Mouse (Mus musculus) myocyte (in vitro differentiated cells): ENCODE data around the gene Olfr1274-ps. TPM values are rescaled to one million over a fixed set of nuclear protein-coding genes. Genes with fewer than 3 reads are reported as not detected.
"Not testable (repeated sequence)": the region's sequence is repeated elsewhere in the genome, so short reads cannot be mapped to it uniquely, and the experiment has no call there.

Source experiments
- H3K27me3 ChIP-seq: one replicate; pipeline ENCODE4 v1.6.1; 2011; ENCODE audit not compliant: control insufficient read depth, insufficient read depth, insufficient read length
- H3K36me3 ChIP-seq: one replicate; pipeline ENCODE4 v1.6.1; 2011; ENCODE audit not compliant: control insufficient read depth, insufficient read depth
- H3K4me2 ChIP-seq: one replicate; pipeline ENCODE4 v1.6.1; 2011; ENCODE audit warnings: low read depth, control low read depth
- H3K4me3 ChIP-seq: one replicate; pipeline ENCODE4 v1.5.1; 2011; ENCODE audit warnings: mild to moderate bottlenecking, control low read depth, moderate library complexity
- H3K79me2 ChIP-seq: one replicate; pipeline ENCODE4 v1.6.1; 2011; ENCODE audit not compliant: control insufficient read depth, insufficient read depth
- H3ac ChIP-seq: one replicate; pipeline ENCODE4 v1.6.1; 2011; ENCODE audit not compliant: control insufficient read depth, insufficient read length
- polyA plus RNA-seq: library from polyadenylated mRNA; unstranded; fragments of >200 nt; fragmentation: generic; extraction: Trizol; gene quantifications from one replicate; pipeline ENCODE4 v1.2.1, GENCODE M21; 2012; ENCODE audit warnings: missing spikeins

The Olfr1274-ps gene
- polyA plus RNA-seq = not detected

- not testable (repeated sequence) for H3K27me3 ChIP-seq, H3K4me2 ChIP-seq, H3K4me3 ChIP-seq, H3ac ChIP-seq, H3K79me2 ChIP-seq, H3K36me3 ChIP-seq
Observed at GRCm38 (mm10) chr2:90398633-90399107, at the start of gene Olfr1274-ps. TSS of gene Olfr1274-ps (plus strand) at chr2:90398683.

- H3K79me2 ChIP-seq, H3K27me3 ChIP-seq, H3K36me3 ChIP-seq, H3K4me3 ChIP-seq, H3K4me2 ChIP-seq, H3ac ChIP-seq: not testable (repeated sequence)
Observed at GRCm38 (mm10) chr2:90351047-90351446, 47.4 kb upstream of the Olfr1274-ps start.

- not testable (repeated sequence) for H3ac ChIP-seq, H3K4me3 ChIP-seq, H3K4me2 ChIP-seq, H3K79me2 ChIP-seq, H3K36me3 ChIP-seq, H3K27me3 ChIP-seq
Observed at GRCm38 (mm10) chr2:90351540-90351939, 46.9 kb upstream of the Olfr1274-ps start.

GRCm38 (mm10) chr2:90359229-90359628, 39.3 kb upstream of the Olfr1274-ps start:
- not testable (repeated sequence) for H3K4me2 ChIP-seq, H3K79me2 ChIP-seq, H3K4me3 ChIP-seq, H3K27me3 ChIP-seq, H3ac ChIP-seq, H3K36me3 ChIP-seq

DNA sequence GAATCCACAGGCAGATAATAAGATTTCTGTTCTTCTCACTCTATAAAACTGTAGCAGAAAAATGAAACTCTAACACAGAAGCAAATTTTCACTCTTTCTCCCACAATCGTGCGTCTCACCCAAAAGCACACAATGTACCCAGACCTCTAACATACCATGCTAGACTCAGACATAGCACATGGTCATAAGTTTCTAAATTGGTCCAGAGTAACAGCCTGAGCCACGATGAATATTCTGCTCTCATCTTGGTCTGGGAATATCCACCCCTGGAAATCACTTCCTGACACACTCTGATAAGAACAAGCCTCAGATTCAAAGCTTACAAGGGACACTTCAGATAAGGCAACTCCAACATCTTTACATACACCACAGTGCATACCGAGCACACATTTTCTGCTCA, 38.3 kb upstream of the Olfr1274-ps start:
- not testable (repeated sequence) for H3ac ChIP-seq, H3K36me3 ChIP-seq, H3K4me3 ChIP-seq, H3K27me3 ChIP-seq, H3K79me2 ChIP-seq, H3K4me2 ChIP-seq

GRCm38 (mm10) chr2:90414110-90414821, 15.8 kb downstream of the Olfr1274-ps start:
- not testable (repeated sequence) for H3K4me3 ChIP-seq, H3K36me3 ChIP-seq, H3K27me3 ChIP-seq, H3K4me2 ChIP-seq, H3K79me2 ChIP-seq, H3ac ChIP-seq

DNA sequence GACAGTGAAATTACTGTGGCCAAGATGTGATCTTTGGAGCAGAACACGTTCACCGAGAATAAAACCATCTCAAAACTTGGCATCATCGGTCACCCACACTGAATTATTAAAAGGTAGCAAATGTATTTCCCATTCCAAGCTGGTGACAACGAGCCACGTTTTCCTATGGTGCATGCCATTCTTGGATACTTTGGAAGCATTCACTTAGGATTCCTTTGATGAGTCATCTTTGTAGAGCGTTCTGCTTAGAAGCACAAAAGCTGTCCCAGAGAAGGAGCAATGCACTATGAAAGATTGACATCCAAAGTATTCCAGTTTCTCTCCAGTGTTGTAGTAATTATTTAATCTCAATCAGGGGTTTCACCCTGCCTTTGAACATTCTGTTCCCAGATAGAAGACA, 23.8 kb downstream of the Olfr1274-ps start:
- not testable (repeated sequence) for H3K4me2 ChIP-seq, H3ac ChIP-seq, H3K79me2 ChIP-seq, H3K27me3 ChIP-seq, H3K4me3 ChIP-seq, H3K36me3 ChIP-seq

DNA sequence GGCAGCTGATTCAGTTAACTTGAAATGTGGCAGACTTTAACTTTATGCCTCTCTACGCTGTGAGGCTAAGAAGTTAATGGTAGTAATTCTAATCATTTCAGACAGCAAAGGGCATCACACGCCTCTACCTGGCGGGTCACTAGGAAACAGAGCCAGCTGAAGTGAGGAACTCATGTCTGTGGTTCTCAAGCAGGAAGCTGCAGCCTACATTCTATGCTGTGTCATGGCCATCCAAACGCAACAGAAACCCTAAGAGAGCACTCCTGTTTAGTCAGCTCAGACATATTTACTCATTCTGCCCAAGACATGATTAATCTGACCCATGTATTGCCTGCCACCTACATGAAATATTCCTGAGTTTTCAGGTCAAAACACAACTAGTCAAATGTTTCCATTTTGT, 26.5 kb downstream of the Olfr1274-ps start:
- H3K4me2 ChIP-seq, H3K79me2 ChIP-seq, H3K4me3 ChIP-seq, H3ac ChIP-seq, H3K36me3 ChIP-seq, H3K27me3 ChIP-seq: not testable (repeated sequence)

DNA sequence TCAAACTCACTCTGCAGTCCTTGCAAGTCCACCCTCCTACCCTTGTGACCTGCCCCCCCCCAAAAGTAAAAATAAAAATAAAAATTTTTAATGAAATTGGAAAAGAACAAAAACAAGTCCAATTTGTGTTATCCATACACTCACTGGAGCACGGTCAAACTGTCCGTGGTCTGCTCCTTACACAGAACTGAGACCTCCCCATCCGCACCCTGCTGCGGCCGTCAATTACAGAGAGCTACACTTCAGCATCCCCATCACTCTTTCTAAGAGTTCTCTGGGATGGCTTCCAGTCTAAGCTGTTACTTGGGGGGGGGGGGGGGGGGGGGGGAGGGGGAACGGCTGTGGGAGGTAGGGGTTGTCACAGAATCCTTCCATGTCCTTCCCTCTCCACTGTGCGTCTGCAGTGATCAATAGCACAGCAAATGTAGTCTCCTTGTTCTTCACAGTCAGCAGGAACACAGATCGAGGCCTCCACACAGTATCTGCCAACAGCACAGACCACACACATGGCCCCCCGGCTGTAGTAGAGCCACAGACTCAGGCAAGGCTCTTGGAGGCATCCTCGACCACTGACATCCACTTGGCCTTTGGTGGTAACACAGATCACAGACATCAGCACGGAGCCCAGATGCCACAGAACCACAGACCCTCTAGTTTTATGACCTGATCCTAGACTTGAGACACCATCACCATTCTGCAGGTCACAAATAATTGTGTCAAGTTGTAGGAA, 30.7 kb downstream of the Olfr1274-ps start:
- H3K36me3 ChIP-seq, H3K4me3 ChIP-seq, H3K79me2 ChIP-seq, H3K27me3 ChIP-seq, H3ac ChIP-seq, H3K4me2 ChIP-seq: not testable (repeated sequence)

DNA sequence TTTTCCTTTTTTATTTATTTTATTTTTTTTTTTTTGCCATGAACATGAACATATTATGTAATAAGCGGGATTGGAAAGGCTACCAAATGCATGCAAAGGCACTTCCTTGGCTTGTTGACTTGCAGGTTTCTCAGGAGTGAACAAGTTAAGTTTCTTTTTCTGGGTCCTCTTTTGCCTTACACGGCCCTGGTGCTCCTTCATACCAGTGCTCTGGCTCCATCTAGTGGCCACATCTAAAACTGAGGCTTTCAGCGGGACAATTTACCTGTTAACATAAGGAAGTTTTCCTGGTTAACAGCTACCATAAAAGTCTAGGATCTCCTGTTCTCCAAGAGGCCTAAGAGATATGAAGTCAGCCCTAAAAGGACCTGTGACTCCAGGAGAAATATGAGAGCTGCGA, 31.3 kb downstream of the Olfr1274-ps start:
- not testable (repeated sequence) for H3K4me2 ChIP-seq, H3K4me3 ChIP-seq, H3ac ChIP-seq, H3K36me3 ChIP-seq, H3K79me2 ChIP-seq, H3K27me3 ChIP-seq

DNA sequence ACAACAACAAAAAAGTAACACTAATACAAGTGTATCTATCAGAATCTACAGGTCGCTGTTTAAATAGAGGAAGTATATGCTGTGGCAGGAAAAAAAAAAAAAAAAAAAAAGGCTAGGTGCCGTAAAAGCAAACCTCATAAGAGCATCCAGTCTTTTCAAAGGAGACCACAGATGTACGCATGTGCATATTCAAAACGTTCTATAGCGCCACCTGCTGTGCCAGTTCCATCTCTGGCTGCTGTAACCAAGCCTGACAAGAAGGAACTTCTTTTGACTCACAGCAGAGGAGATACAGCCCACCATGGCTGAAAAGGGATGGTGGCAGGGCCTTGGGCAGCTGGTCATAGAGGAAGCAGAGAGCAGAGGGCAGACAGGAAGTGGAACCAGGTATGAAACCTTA, 39.0 kb downstream of the Olfr1274-ps start:
- H3K79me2 ChIP-seq, H3K4me2 ChIP-seq, H3K36me3 ChIP-seq, H3K27me3 ChIP-seq, H3K4me3 ChIP-seq, H3ac ChIP-seq: not testable (repeated sequence)

DNA sequence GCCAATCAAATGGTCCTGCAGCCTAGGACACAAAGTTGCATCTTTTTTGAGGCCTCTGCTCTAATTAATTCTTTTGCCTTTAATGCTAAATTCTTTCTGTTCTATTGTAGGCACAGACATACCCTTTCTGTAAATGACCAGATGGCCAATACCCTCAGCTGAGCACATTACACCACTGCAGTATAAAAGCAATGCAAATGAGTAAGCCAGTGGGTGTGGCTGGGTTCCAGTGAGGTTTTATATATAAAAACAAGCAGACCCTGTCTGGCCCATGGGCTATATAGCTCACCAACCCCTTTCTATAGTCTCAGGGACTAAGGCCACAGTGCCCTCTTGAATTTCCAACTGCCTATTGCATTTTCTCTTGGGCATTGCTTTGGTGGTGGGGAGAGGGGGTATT, 41.7 kb downstream of the Olfr1274-ps start:
- H3K79me2 ChIP-seq, H3K27me3 ChIP-seq, H3K4me2 ChIP-seq, H3ac ChIP-seq, H3K36me3 ChIP-seq, H3K4me3 ChIP-seq: not testable (repeated sequence)

GRCm38 (mm10) chr2:90441811-90442210, 43.3 kb downstream of the Olfr1274-ps start:
- not testable (repeated sequence) for H3ac ChIP-seq, H3K4me2 ChIP-seq, H3K4me3 ChIP-seq, H3K79me2 ChIP-seq, H3K36me3 ChIP-seq, H3K27me3 ChIP-seq
